Mouse (Mus musculus): ENCODE data around the gene A730015C16Rik.

DNA sequence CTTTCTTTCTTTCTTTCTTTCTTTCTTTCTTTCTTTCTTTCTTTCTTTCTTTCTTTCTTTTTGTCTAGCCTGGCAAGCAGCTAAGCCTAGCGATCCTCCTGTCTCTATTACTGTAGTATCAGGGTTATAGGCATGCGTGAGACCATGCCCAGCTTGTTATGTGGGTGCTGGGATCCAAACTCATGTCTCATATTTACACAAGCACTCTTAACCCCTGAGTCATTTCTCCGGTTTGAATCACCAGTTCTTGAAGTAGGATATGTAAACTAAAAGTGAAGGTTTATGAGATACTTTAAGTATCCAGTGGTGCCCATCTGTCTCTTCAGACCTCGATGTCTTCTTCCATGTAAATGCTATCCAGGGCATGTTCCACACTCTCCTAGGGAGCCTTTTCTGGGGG is 39.0 kb upstream of the A730015C16Rik start:
- no peak for TF ChIP-seq FLI1 (IDR thresholded peaks at IDR 0.05; ENCODE audit: low read length)
- TF ChIP-seq GATA1 (IDR thresholded peaks at IDR 0.05; ENCODE audit: borderline replicate concordance, low read length), result no peak

All from megakaryocyte, embryonic 14.5 days (primary cell).